Mouse (Mus musculus): ENCODE measurements around the gene Krt42. TPM values are rescaled to one million over a fixed set of nuclear protein-coding genes. Genes with fewer than 3 reads are reported as not detected.
"Not testable (repeated sequence)": the region's sequence is repeated elsewhere in the genome, so short reads cannot be mapped to it uniquely, and the experiment has no call there.

Krt42 gene
- total RNA-seq, 4 experiments from 2014 or later, result not detected

GRCm38 (mm10) chr11:100278759-100279158 lies 9.1 kb upstream of the Krt42 start:
- no peak for DNase-seq (ENCODE audit: low spot score)

DNA sequence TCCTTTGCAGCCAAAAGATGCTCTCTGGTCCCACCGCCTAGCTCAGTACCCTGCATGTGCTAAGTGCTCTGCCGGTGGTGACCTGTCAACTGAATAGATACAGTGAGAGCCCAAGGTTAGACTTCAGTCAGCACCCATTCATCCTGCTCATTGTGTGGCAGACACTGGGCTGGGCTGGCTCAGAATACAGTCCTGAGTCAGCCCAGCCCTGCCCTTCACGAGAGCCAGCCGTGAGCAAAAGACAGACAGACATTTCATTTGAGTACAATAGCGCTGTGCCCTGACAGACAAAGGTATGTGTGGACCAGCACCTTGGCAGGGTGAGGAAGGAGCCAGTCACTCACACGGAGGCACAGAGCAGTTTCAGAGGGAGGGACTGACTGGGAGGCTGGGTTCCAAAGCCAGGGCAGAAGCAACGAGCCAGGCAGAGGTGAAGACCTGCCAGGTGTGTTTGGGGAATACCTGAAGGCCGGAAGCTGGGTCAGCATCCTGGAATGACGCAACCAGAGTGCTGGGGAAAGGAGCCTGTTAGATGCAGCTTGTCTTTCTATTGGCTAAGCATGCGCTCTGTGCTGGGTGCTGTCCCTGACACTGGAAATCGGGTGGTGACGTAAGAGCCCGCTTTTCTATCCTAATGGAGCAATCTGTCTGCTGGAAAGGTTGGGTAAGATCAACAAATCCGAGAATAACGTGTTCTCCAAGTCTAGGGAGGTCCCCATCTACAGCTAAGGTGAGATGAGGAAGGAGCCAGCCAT lies 8.2 kb upstream of the Krt42 start:
- no peak for DNase-seq (ENCODE audit: low spot score)

DNA sequence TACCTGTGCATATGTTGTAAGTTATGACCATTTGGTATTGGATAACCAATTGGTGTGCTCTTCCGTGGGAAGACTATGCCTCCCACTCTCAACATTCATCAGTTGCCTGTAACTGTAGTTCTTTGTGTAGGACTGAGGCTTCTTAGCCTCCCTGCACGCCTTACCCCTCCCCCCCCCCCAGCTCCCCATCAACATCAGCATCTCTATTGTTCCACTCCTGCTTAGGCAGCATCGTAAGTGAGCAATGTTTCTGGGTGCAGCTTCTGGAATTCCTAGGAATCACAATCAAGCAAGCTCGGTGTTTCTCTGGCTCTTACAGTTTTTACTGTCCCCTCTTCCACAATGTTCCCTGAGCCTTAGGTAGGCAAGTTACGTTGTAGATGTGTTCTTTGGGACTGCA lies 5.8 kb upstream of the Krt42 start:
- DNase-seq (ENCODE audit: low spot score), result no peak

DNA sequence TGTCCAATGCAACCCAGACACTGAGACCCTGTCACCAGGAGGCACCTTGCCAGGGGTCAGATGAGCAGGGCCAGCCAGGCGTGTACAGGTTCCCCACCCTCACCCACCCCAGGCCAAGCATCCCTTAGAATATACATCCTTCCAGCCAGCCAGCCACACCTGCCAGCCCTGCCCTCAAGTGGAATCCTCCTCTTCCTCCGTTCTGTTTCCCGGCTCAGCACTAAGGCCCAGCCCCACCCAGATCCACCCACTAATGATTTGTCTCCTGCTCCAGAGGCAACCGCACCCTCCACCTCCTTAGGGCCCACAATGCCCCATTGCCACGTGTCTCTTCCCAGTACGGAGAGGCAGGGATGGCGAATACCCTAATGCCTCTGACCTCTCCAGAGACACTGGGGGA lies 5.0 kb upstream of the Krt42 start:
- no peak for DNase-seq (ENCODE audit: low spot score)

DNA sequence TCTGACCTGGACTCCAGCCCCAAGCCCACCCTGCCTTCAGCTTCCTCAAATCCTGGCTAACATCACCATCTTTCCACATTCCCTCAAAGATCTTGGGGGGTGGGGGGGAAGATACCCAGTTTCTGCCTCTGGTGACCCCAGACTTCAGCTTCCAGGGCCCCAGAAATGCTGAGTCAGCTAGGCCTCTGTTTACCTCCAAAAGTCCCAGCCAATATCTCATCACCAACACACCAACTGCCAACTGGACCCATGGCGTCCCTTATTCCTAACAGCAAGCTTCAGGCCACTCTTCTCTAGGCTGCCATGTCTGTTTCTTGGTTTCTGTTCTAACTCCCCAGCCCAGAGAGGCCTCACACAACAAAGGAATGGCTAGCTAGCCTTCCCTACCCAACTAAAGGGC lies 2.2 kb upstream of the Krt42 start:
- no peak for DNase-seq (ENCODE audit: low spot score)

DNA sequence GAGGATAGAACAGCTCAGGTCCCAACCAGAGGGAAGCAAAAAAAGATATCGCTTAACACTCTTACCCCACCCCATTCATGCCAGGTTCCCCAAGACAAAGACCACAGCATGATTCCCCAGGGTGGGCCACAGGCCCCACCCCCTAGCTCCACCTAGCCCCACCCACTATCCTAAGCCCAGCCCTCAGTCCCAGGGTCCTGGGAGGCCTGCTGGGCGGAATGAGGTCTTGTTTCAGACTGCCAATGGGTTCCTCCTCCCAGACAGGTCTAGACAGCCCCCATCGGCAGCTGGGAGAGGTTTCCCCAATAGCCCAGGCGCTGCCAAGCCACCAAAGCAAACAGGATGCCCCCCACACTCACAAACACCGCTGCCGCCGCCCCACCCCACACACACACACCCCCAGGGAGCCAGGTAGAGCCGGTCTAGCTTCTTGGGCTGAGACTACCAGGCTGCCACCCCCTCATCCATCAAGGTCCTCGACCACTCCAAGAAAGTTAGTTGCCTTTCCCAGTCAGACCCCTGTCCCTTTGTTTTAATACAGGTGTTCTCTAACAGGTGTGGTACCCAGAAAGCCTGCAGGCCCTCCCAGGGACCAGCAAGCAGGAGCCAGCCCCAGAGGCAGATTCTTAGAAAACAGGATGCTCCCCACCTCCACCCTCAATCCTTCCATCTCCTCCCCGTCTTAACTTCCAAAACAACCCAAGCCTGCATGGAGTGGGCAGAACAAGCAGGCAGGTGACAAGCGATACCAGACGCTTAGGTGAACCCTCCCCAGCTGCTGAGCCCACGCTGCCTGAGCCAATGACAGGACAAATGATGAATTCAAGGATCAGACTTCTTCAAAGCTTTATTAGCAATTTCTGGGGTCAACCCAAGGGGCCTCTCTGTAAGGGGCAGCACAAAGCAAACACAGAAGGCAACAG lies 7.4 kb downstream of the Krt42 start:
- no peak for DNase-seq (ENCODE audit: low spot score)

- no peak for DNase-seq (ENCODE audit: low spot score)
Observed at GRCm38 (mm10) chr11:100261235-100261605, 8.5 kb downstream of the Krt42 start.

DNA sequence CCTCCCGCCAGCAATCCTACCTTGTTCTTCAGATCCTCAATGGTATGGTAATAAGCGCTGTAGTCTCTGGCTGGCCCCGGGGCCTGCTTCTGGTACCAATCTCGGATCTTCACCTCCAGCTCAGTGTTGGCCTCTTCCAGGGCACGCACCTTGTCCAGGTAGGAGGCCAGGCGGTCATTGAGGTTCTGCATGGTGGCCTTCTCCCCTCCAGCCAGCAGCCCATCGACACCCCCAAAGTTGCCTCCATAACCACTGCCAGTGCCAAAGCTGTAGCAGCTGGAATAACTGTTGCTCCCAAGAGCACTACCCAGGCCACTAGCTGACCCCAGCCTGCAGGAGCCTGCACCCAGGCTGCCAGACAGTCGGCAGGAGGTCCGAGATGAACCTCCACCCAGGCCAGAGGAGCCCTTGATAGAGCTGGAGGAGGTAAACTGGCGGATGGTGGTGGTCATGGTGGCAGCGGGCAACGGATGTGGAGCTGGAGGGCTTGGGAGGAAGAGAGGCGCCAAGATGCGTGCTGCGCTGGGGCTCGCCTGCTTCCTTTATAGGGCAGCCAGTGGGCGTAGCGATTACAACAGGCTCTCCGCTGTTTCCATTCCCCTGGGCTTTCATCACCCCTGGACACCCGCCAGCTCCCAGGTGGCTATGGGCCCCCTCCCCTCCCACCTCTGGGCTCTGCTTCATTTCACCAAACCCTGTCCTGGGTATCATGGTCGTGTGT lies 9.0 kb downstream of the Krt42 start, which contains the start of gene Krt17:
Gene Krt17 (minus strand): TSS at position 516 of the 721 bp plus-strand sequence.
- no peak for DNase-seq (ENCODE audit: low spot score)

DNA sequence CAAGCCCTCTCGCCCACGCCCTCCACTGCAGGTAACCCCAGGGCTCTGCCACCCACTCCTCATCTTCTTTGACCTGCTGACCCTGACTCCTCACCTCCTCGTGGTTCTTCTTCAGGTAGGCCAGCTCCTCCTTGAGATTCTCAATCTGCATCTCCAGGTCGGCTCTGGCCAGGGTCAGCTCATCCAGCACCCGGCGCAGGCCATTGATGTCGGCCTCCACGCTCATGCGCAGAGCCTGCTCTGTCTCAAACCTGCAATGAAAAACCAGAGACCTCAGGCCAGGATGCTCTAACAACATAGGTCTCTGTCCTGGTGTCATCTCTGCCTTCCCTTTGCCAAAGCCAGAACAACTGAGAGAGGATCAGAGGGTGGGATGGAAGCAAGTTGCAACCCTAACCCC lies 10.6 kb downstream of the Krt42 start:
- no peak for DNase-seq (ENCODE audit: low spot score)

GRCm38 (mm10) chr11:100257967-100258366 lies 11.7 kb downstream of the Krt42 start:
- DNase-seq (ENCODE audit: low spot score), result no peak

- no peak for DNase-seq (ENCODE audit: low spot score)
Observed at GRCm38 (mm10) chr11:100255514-100255913, 14.2 kb downstream of the Krt42 start.

- no peak for DNase-seq (ENCODE audit: low spot score)
Observed at GRCm38 (mm10) chr11:100254360-100255090, 15.1 kb downstream of the Krt42 start.

GRCm38 (mm10) chr11:100248852-100249465 lies 20.7 kb downstream of the Krt42 start, which contains the start of gene Krt16:
Gene Krt16, minus strand, starts transcription at chr11:100248902.
- DNase-seq (ENCODE audit: low spot score), result no peak

DNA sequence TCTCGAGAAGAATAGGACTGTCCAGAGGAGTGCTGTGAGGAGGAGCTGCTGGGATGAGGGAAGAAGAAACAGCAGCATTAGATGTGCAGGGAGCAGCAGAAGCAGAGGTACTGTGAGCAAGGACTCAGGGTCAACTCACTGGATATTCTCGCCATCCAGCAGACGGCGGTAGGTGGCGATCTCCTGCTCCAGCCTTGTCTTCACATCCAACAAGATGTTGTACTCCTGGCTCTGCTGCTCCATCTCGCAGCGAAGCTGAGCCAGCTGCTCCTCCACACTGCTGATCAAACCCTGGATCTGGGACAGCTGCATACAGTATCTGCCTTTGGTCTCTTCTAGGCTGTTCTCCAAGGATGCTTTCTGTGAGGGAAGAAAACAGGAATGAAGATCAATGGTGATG lies 23.2 kb downstream of the Krt42 start:
- not testable (repeated sequence) for DNase-seq (ENCODE audit: low spot score)

DNA sequence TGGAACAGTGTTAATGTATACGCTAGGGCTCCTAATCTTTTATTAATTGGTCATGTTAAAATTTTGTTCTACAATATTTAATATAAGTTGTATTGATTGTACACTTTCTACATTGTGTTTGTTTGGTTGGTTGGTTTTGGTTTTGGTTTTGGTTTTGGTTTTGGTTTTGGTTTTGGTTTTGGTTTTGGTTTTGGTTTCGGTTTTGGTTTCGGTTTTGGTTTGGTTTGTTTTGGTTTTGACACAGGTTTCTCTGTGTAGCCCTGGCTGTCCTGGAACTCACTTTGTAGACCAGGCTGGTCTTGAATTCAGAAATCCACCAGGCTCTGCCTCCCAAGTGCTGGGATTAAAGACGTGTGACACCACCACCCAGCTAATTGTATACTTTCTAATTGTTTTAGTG lies 29.4 kb downstream of the Krt42 start:
- DNase-seq (ENCODE audit: low spot score), result not testable (repeated sequence)

DNA sequence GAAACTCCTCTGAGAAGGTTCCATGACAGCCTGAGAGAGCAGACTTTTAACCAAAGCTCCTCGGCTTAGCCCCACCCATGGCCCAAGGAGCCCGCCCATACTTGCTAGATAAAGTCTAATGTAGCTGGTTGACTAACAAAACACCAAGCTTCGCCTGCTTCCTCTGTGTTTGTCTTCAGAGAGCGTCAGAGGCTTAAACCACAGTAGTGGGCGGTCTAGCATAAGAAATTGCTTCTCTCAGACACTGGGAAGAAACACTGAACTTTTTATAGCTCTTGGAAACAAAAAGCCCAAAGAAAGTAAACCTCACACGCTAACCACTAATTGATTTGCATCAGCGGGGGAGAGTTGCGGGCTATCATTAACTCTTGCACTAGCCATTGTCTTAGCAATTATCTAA lies 47.9 kb downstream of the Krt42 start:
- DNase-seq (ENCODE audit: low spot score), result no peak

GRCm38 (mm10) chr11:100219304-100219703 lies 50.4 kb downstream of the Krt42 start:
- no peak for DNase-seq (ENCODE audit: low spot score)
